Mouse (Mus musculus) brain, embryonic 14.5 days (tissue): Measurements from ENCODE around the gene 5830411N06Rik. TPM values are rescaled to one million over a fixed set of nuclear protein-coding genes. Genes with fewer than 3 reads are reported as not detected.

Experiments
- DNase-seq: peaks from one replicate; pipeline ENCODE4 v3.0.0-alpha.2; 2011; ENCODE audit warnings: low read depth
- CTCF ChIP-seq: fragments of 200-500 bp; IDR thresholded peaks from 2 replicates; pipeline ENCODE4 v1.5.1; 2012; ENCODE audit warnings: inconsistent platforms, mild to moderate bottlenecking, moderate library complexity, borderline replicate concordance; ENCODE audit not compliant: insufficient read depth, insufficient read length; ENCODE audit errors: extremely low read depth
- POLR2A ChIP-seq: fragments of 200-500 bp; IDR thresholded peaks from 2 replicates; pipeline ENCODE4 v1.6.1; 2012; ENCODE audit warnings: mild to moderate bottlenecking, inconsistent platforms, borderline replicate concordance; ENCODE audit not compliant: poor library complexity, insufficient read depth, insufficient read length, severe bottlenecking; ENCODE audit errors: extremely low read depth
- polyA plus RNA-seq: library from polyadenylated mRNA; depleted of rRNA; stranded (reverse); fragments of >200 nt; gene quantifications from 2 replicates; pipeline ENCODE4 v1.2.3, GENCODE M21; 2012; rRNA removed

5830411N06Rik gene
- polyA plus RNA-seq = 0.05 TPM in 1 of 2 replicates, not detected in the other

GRCm38 (mm10) chr7:140247216-140247615, at the start of gene 5830411N06Rik:
Gene 5830411N06Rik (plus strand): TSS chr7:140247284.
- no peak for DNase-seq
- TF ChIP-seq CTCF (no peak), POLR2A (no peak)

GRCm38 (mm10) chr7:140201090-140201489, 46.0 kb upstream of the 5830411N06Rik start:
- TF ChIP-seq POLR2A (no peak), CTCF (no peak)
- DNase-seq = no peak

DNA sequence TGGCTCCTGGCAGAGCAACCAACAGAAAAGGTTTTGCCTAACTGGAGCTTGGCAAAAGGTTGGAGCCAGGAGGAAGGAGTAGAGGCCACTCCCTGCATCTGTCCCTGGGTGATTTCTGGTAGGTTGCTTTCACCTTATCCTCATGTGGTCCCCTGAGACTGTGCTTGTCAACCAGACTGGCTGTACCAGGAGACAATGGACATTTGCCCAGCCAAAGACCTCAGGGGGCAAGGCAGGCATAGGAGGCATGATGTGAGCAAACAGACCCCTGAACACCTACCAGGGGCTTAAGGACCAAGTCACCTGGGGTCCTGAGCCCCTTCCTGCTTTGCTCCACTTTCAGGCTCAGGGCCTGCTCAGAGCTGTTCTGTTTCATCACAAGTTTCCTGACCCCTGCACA, 41.2 kb upstream of the 5830411N06Rik start, which contains the start of gene Olfr524:
Gene Olfr524 (minus strand): TSS at position 101 of the 400 bp plus-strand sequence.
- TF ChIP-seq CTCF (no peak), POLR2A (no peak)
- DNase-seq = no peak

GRCm38 (mm10) chr7:140206904-140207303, 40.2 kb upstream of the 5830411N06Rik start:
- TF ChIP-seq POLR2A (no peak), CTCF (no peak)
- no peak for DNase-seq

- DNase-seq = no peak
- TF ChIP-seq CTCF (no peak), POLR2A (no peak)
Observed at GRCm38 (mm10) chr7:140208153-140208552, 38.9 kb upstream of the 5830411N06Rik start.

DNA sequence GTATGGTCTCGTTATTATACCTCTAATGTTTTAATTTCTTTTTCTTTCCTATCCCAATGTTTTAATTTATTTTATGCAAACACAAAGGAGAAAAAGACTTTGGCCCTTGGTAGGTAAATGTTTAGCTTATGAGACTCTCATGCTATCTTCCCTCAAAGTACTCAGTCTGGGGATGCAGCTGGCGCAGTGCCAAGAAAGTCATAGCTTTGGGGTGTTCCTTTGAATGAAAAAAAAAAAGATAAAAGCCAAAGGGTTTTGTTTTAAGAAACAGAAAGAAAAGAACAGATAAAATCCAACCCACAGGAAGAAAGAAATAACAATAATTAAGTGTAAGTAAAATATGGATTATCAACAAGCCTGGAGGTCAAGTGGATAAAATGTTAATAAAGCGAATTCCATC, 38.4 kb upstream of the 5830411N06Rik start:
- DNase-seq = no peak
- TF ChIP-seq POLR2A (no peak), CTCF (no peak)

GRCm38 (mm10) chr7:140213841-140214240, 33.2 kb upstream of the 5830411N06Rik start:
- no peak for TF ChIP-seq CTCF
- TF ChIP-seq POLR2A = no peak
- no peak for DNase-seq

DNA sequence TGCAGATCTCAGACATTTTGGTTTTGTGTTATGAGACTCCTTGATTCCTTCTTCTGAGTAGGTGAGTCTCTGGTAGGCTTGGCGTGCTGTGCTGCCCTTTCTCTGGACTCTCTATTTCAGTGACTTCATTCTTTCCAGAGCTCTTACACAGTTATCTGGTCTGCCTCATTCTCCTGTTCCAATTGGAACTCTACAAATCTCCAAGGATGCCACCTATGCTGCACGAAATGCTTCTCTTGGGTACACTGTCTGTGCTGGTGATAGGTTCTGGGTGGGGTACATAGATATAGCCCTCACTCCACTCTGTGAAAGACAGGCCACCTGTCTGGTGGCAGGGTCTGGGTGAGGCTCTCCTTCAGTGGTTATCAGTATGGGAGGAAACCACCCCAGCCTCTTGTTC, 29.1 kb upstream of the 5830411N06Rik start, which contains the start of gene Cd163l1:
Gene Cd163l1 (plus strand): TSS at position 301 of the 400 bp plus-strand sequence.
- DNase-seq = no peak
- TF ChIP-seq CTCF = no peak
- TF ChIP-seq POLR2A = no peak

GRCm38 (mm10) chr7:140219268-140219667, 27.8 kb upstream of the 5830411N06Rik start:
- no peak for TF ChIP-seq POLR2A
- no peak for DNase-seq

GRCm38 (mm10) chr7:140220375-140220774, 26.7 kb upstream of the 5830411N06Rik start:
- DNase-seq = no peak
- TF ChIP-seq CTCF = no peak
- no peak for TF ChIP-seq POLR2A

GRCm38 (mm10) chr7:140224209-140224608, 22.9 kb upstream of the 5830411N06Rik start:
- TF ChIP-seq POLR2A = no peak
- no peak for TF ChIP-seq CTCF
- DNase-seq = no peak

DNA sequence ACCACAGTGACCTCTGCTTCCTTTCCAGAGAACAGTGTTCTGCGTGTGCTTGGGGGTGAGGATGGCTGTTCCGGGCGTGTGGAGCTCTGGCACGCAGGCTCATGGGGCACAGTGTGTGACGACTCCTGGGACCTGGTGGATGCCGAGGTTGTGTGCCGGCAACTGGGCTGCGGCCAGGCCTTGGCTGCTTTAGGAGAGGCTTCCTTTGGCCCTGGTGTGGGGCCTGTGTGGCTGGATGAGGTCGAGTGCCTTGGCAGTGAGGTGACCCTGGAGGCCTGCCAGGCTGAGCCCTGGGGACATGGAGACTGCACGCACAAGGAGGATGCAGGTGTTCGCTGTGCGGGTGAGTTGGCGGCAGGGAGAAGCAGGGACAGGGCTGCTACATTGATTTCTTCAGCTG, 18.6 kb upstream of the 5830411N06Rik start:
- no peak for DNase-seq
- TF ChIP-seq POLR2A (no peak), CTCF (no peak)

DNA sequence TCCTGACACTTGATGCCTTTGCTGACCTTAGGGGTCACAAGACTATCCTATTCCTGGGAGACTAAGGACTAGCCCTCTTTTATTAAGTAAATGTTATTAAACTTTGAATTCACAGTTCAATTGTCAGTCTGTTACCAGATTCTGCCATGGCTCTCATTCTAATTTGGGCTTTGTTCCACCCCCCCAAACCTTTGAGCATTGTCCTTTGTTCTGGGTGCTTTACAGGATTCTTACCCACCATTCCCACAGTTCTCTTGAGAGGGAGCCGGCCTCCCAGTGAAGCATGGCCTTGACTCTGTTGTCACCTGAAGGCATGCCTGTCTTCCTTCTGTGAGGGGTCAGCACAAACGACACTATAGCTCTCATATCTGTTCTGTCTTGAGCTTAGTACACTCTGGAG, 16.1 kb upstream of the 5830411N06Rik start:
- TF ChIP-seq CTCF = no peak
- no peak for TF ChIP-seq POLR2A
- DNase-seq = no peak

DNA sequence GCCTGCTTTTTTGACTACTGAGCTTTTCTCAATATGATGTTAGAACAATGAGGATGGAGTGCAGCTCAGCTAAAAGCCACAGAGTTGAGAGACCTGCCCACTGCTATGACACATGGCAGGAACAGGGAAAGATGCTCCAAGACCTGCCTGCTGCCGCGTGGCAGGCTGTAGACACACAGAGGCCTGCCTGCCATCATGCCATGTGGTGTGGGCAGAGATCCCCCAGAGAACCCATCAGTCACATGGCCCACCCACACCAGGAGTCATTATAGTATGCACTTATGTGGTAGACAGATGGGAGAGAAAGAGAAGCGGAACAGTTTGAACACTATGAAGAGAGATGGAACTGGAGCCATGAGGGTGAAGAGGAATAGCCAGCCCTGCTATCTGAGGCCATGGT, 13.4 kb upstream of the 5830411N06Rik start:
- no peak for DNase-seq
- no peak for TF ChIP-seq POLR2A
- TF ChIP-seq CTCF = no peak
